Mouse (Mus musculus) ZHBTc4 (cell line): ENCODE measurements around the gene Camsap2.

ENCODE experiments used
- DNase-seq: peaks from one replicate; pipeline ENCODE4 v3.0.0-alpha.2; 2011; ENCODE audit warnings: low read depth, low spot score

Camsap2 gene

GRCm38 (mm10) chr1:136345454-136346372 lies at the start of gene Camsap2:
TSS of gene Camsap2 (minus strand) at chr1:136346104.
- peak; percentile 94 for DNase-seq

GRCm38 (mm10) chr1:136395073-136395472 lies 49.2 kb upstream of the Camsap2 start:
- peak; percentile 22 for DNase-seq

- peak; percentile 55 for DNase-seq
Measured at GRCm38 (mm10) chr1:136394506-136394905, 48.6 kb upstream of the Camsap2 start.

- DNase-seq, result no peak
Measured at GRCm38 (mm10) chr1:136386914-136387313, 41.0 kb upstream of the Camsap2 start.

GRCm38 (mm10) chr1:136381583-136381982 lies 35.7 kb upstream of the Camsap2 start:
- no peak for DNase-seq

- DNase-seq, result no peak
Measured at GRCm38 (mm10) chr1:136381169-136381568, 35.3 kb upstream of the Camsap2 start.

- DNase-seq, result no peak
Measured at GRCm38 (mm10) chr1:136380606-136381005, 34.7 kb upstream of the Camsap2 start.

- DNase-seq, result no peak
Measured at GRCm38 (mm10) chr1:136380161-136380560, 34.3 kb upstream of the Camsap2 start.

- no peak for DNase-seq
Measured at GRCm38 (mm10) chr1:136379261-136379660, 33.4 kb upstream of the Camsap2 start.

GRCm38 (mm10) chr1:136365986-136366385 lies 20.1 kb upstream of the Camsap2 start:
- no peak for DNase-seq

- DNase-seq, result peak; percentile 7
Measured at GRCm38 (mm10) chr1:136364711-136365110, 18.8 kb upstream of the Camsap2 start.

- no peak for DNase-seq
Measured at GRCm38 (mm10) chr1:136363035-136363434, 17.1 kb upstream of the Camsap2 start.

GRCm38 (mm10) chr1:136362567-136362966 lies 16.7 kb upstream of the Camsap2 start:
- no peak for DNase-seq

- no peak for DNase-seq
Measured at GRCm38 (mm10) chr1:136361373-136361772, 15.5 kb upstream of the Camsap2 start.

- no peak for DNase-seq
Measured at GRCm38 (mm10) chr1:136360909-136361308, 15.0 kb upstream of the Camsap2 start.

- no peak for DNase-seq
Measured at GRCm38 (mm10) chr1:136358841-136359360, 13.0 kb upstream of the Camsap2 start.

- no peak for DNase-seq
Measured at GRCm38 (mm10) chr1:136355651-136356050, 9.7 kb upstream of the Camsap2 start.

GRCm38 (mm10) chr1:136350699-136351200 lies 4.8 kb upstream of the Camsap2 start:
- no peak for DNase-seq

GRCm38 (mm10) chr1:136348137-136348536 lies 2.2 kb upstream of the Camsap2 start:
- DNase-seq, result no peak

GRCm38 (mm10) chr1:136347140-136347539 lies 1.2 kb upstream of the Camsap2 start:
- DNase-seq, result no peak

- no peak for DNase-seq
Measured at GRCm38 (mm10) chr1:136346373-136347035, 600 bp upstream of the Camsap2 start.

- no peak for DNase-seq
Measured at GRCm38 (mm10) chr1:136344768-136345453, 993 bp downstream of the Camsap2 start.
